Mouse (Mus musculus) gastrocnemius, postnatal 4 days (tissue): ENCODE measurements at regions not wholly inside any gene's neighbourhood (a gene's known extent, or its start where the extent isn't known, plus 50 kb on each side); places are given as distances from the start of the nearest gene placed in this dataset.

Experiments
- DNase-seq, 2 experiments: peaks; one replicate each; pipeline ENCODE4 v3.0.0; 2021 to 2022; ENCODE audit warnings: low spot score in 2 of 2, mixed read lengths in 2 of 2

DNA sequence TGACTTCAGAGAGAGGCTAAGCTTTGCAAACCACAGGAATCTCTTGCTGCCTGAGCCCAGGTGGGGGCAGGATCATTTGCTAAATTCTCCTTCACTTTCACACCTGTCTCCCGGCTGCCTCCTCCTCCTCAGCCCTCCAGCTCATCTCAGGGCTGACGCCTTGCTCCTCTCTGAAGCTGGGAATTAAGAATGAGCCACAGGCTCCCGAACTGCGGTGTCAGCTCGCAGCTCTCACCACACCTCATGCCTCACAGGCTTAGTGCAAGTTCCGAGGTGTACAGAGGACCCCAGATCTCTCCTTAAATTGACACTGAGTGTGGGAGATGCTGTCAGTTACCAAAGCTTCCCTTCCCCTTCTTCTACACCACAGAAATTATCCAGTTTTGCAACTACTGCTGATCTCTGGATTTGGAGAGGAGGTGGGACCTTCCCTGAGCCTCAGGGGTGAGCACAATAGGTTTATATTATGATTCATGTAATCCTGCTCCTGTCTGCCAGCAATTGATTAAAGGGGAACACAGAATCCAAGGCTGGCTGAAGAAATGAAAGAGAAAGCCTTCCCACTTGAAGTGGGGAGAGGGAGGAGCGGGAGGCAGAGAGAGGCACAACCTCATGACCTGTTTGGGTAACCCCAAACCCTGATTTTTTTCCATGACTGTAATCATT lies 456.6 kb upstream of the Tbx3 start:
- no peak for DNase-seq

DNA sequence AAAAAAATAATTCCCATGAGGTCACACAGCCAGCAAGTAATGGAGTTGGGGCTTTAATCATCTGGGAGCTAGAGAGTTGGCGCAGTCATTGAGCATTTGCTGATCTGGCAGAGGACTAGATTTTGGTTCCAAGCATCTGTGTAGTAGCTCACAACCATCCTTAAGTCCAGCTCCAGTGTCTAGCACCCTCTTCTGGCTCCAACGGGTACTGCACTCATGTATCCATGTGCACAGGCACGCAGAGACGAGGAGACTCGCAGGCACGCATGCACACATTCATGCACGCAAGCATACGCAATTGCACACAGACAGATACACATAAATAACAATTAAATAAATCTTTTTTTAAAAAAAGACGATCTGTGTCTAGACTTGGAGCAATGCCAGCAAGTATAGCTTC lies 455.5 kb upstream of the Tbx3 start:
- no peak for DNase-seq

DNA sequence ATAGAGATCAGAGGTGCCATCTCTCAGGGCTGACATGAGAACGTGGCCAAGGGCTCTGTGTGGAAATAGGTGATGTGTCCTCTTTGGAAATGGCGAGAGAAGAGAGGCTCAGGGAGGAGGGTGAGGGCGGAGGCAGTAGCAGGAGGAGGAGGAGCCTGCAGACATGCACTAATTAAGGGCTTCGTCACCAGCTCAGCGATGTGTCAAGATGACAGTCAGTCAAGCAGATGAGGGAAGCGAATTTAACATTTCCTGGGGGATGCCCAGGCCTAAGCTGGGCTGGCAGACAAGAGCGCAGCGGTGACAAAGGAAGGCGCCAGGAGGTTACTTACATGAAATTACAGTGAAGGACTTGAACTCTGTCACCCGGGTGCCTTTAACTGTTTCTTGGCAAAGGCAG lies 455.1 kb upstream of the Tbx3 start:
- DNase-seq, result no peak

DNA sequence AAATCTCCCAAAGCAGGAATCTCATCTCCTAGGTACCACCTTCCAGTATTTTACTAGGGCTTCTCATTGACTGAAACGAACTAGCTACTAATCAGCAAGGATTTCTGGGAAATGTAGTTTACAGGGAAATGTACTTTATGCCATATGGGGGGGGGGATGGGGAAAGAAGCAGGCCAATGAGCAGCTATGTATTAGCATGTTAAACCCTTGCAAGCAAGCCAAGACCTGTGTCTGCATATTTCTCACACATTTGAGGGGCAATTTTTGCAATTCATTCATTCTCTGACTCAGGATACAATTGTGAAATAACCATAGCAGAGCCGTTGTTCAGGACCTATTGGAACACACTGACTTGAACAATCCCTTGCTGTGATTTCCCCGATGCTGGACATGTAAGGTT lies 454.3 kb upstream of the Tbx3 start:
- no peak for DNase-seq

DNA sequence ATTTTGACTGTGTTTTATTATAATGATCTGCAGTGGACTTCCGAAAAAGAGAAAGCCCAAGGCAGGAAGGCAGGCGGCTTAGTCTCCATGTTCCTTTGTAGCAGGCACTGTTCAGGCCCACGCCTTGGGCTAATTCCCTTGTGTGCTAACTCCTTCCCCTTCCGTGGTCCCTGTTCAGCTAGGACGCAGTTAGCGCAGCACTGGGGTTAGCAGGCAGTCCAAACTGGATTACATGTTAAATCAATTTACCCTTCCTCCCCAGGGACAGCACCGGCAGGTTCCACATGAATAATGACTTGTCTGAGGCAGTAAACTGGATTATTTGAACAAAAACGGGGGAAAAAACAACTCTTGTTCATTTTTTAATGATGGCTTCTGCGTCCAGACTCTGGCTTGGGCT lies 453.4 kb upstream of the Tbx3 start:
- DNase-seq, result no peak

DNA sequence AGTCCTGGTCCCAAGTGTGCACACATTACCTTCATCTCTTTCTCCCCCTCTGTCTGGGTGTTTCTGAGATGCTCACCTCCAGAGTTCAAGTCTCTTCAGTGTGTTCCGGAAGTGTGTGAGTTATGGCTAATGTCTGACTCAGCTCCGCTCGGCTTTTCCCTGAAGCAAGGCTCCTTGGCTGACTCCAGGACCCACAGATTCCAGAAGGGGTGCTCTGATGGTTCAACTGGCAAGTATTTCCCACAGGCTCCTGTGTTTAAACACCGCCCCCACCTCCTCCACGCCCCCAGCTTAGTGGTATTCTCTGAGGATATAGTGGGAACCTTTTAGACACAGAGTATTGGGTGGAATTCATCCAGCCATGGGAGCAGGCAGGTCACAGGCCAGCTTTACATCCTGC lies 441.8 kb upstream of the Tbx3 start:
- no peak for DNase-seq

DNA sequence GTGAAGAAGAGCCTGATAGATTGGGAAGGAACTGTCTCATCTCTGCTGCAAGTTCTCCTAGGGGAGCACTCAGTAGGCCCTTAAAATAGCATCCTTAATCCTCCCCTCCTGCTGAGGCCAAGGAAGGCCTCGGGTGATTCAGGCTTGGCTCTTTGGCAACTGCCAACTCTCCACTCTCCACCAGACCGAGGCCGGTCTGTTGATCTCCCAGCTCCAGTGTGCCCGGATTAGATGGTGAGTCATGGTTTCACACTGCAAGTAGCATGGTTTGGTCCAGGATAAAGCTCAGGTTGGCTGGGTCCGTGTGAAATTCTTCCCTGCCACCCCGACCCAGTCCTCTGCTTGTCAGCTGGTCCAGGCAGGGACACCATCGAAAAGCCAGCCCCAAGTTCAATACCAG lies 437.5 kb upstream of the Tbx3 start:
- peak in 1 of 2 experiments; percentile 21 for DNase-seq

DNA sequence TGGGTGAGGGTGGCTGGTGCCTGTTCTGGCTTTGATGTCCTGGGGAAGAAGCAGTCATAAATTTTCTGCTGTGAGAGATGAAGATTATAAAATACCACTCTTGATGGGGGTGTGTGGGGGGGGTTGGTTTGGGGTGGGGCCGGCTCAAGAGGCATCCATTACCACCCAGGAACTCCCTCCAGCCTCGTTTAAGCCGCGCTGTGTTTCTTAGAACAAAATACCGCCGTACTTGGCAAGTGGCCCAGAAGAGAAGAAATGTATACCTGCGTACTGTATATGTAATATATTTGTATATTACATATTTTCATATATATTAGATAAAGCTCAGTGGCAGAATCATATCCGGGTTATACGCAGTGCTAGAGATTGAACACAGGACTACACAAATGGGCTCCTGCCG lies 434.6 kb upstream of the Tbx3 start:
- DNase-seq, result no peak

DNA sequence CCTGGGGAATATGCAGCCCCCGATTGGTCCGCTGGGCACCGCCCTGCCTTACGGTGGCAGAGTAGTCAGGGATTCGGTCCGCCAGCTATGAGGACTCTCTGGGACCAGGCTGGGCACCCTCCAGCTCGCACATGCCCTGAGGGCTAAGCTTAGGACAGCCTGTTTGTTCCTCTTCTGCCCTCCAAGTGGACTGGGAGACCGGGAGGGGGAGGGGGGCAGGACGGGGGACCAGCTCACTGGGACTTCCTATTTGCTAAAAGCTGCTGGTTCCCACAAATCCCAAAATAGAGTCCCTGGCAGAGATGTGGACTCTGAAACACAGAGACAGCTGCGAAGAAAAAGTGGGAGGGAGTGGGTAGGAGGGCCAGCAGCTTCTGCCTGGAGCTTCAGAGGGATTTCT lies 423.6 kb upstream of the Tbx3 start:
- peak in 1 of 2 experiments; percentile 67 for DNase-seq

DNA sequence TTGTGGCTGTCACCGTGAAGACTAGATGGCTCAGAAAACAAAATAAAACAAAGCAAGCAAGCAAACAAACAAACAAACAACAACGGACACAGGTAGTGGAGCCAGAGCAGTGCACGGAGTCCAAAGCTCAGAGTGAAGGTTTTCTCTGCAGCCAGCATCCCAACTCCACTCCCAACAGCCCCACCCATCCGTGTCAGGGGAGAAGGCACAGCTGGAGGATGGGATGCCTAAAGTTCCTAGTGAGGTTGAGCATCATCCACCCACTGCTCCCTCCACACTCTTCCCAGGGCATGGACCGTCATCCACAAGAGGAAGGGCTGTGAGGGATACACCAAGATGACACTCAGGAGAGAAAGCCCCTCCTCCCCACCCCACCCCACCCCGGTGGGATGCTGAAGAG lies 421.8 kb upstream of the Tbx3 start:
- no peak for DNase-seq

DNA sequence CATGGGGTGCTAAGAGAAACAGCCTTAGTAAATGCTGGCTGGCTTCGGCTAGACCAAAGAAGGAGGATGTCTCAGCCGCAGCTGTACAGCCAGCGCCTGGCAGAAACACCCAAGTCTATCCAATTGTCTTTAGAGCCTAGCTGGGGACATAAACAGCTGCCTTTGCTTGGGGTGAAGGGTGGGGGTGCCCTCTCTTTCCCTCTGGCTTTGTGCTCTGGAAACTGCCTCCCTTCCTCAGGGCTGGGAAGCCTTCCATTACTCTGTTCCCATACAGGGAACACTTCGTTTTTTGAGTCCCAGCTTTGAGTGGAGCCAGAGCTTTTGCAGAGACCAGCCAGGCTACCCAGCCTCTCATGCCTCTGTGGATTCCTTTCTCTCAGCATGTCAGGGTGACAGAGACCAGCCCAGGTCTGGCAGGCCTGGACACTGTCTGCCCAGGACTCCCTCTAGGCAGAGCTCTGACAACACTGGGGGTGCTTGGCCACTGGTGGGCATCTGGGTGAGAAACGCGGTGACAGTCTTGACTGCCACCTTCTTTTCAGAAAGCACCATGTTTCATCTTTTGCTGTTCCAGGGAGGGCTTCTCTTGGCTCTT lies 421.2 kb upstream of the Tbx3 start:
- DNase-seq, result no peak

DNA sequence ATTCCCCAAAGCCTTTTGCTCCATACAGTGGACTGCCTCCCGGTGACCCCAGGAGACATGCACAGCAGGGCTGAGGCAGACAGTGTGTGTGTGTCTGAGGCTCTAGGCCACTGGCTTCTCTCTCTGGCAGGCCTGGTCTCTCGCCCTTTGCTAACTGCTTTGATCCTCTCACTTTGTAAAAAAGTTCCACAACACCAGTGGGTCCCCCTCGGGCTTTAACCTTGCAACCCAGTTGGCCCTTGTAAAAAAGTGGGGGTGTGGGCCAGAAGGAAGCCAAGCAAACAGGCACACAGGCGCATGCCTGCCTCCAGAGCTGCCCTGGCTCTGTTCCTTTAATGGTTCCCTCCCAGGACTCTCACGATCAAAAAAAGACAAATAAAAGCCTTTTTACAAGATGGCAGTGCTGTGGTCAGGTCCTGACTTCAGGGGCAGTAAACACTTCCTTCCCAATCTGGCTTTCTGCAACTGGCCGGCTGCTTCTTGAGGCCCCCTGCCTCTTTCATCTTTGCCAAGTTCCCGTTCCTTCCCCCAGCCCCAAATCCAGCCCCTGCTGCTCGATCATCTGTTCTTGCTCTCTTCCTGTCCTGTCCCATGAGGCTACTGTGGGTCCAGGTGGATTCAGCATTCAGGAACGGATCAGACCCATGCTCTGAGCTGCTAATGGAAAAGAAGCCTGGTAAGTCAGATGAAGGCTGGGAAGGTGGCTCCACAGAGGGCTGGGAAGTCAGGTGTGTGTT lies 419.0 kb upstream of the Tbx3 start:
- DNase-seq, result no peak

DNA sequence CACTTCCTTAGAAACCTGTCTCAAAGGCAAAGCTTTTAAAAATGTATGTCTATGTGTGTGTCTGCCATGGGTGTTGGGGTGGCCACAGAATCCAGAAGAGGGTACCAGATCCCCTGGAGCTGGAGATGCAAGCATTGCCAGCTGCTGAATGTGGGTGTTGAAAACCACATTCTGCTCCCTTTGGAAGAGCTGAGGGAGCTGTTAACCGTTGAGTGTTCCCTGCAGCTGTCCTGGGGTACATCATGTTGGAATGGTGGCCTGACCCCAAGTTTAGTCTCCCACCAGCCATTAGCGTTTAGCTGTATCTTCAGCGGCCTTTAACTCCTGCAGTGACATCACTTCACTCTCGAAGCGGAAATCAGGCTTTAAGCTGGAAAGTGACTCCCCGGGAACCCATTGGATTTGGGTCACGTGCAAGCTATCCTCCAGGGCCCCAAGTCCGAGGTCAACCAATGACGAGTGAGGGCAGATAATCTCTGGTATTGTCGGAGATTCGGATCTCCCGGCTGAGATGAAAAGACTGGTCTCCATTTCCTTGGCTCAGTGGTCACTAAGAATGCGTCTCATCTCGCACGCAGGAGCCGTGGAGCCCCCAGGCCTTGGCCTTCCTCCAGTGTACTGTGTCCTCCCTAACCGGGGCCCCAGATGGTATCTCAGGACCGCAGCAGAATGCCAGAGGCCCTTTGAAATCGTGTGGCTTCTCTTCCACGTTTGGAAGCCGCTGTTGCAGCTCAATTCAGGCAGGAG lies 412.9 kb upstream of the Tbx3 start:
- no peak for DNase-seq

DNA sequence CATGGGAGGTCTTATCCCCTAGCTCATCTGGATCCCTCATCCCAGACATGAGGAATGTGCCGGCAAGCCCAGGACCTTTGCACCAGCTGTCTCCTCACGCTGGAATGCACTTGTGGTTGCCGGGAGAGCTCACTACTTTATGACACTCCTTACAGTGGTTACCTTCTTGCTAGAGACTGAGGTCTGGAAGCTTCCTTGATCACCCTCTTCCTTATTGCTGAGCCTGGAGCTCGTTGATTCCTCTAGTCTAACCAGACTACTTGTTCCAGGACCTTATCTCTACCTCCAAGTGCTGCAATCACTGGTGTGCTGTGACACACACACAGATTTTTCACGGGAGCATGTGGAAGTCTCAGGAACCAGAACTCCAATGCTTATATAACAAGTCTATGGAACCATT lies 411.6 kb upstream of the Tbx3 start:
- DNase-seq, result no peak

DNA sequence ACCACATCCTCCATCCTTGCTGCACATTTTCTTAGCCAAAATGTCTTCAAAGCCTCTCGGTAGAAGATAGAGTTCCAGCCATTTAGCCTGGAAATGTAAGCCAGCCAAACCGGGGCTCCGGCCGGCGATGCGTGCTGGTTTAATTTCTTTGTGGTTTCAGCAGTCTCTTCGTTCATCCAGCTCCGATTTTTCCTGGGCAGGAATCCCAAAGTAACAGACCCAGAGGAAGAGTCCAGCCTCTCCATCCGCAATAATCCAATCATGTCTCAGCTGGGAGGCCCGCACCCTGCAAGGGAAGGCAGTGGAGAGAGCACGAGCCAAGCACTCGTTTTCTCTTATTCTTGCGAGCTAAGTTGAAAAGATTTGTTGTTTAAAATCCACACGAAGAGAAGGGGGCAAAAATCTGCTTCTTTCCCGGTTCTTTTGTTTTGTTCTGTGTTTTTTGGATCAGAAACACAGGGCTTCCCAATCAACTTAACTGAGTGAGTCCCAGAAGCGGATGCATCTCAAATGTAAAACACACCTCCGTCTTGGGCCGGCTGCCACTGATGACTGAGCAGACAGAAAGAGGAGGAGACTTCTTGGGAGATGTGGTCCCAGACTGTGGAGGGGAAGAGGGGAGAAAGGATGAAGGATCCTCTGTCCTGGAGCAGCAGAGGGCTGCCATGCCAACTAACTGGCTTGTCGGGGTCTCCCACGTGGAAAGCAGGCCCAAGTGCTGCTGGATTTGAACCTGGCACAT lies 405.1 kb upstream of the Tbx3 start:
- peak; percentile 37 to 67 for DNase-seq

DNA sequence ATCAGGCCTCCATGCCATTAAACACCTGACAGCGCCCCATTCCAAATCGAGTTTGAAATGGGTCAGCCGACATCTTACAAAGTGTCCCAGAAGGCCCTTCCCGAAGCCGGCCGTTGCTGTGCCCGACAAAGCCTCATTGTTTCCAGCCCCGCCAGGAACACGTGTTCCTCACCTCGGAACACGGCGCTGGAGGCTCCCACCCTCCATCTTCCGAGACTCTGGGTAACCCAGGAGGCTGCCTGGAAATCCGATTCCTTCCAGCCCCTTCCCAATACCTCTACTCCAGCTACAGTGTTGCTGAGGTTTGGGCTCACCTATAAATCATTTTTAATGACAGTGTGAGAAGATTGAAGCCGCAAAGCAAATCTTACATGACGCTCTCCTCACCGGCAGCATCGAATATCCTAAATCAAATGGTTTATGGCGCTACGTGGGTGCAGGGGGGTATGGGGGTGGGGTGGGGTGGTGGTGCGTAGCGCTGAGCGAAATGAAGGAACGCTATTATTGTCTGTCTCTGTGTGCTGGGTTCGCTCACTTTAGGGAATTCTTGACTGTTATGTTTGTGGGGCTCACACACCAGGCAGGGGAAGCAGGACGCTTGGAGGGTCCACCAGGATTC lies 399.1 kb upstream of the Tbx3 start:
- DNase-seq, result no peak

DNA sequence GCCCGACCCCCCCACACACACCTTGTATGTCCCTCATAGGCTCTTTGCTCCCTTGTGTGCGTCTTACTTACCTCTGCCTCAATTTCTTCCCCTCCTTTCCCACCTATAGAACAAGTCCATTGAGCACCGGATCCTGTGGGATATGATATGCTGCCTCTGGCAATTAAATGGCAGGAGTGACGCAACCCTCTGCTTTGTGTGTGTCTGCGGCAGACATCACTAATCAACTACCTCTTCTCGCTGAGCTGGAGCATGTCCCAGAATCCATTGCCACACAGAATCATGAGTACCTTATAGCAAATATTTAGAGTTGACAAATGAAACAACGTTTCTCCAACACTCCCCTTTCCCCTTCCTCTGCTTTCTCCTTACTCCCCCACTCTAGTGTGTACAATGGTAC lies 397.3 kb upstream of the Tbx3 start:
- DNase-seq, result no peak

DNA sequence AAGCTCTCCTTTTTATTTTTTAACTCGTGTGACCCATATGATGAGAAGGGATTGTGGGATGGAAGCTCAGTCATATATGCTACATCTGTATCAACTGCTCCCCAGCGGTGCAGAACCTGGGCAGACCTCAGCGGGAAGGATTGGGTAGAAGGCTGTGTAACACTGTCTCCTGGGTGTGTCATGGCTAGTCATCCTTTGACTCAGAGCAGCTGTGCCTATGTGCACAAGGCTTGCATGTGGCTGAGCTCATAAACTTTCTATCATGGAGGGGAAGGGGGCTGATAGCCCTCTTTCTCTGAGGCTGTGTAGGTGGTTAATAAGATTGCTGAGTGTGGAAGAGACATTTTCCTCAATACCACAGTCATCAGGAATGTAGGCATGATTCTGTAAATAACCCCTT lies 396.9 kb upstream of the Tbx3 start:
- DNase-seq, result no peak

DNA sequence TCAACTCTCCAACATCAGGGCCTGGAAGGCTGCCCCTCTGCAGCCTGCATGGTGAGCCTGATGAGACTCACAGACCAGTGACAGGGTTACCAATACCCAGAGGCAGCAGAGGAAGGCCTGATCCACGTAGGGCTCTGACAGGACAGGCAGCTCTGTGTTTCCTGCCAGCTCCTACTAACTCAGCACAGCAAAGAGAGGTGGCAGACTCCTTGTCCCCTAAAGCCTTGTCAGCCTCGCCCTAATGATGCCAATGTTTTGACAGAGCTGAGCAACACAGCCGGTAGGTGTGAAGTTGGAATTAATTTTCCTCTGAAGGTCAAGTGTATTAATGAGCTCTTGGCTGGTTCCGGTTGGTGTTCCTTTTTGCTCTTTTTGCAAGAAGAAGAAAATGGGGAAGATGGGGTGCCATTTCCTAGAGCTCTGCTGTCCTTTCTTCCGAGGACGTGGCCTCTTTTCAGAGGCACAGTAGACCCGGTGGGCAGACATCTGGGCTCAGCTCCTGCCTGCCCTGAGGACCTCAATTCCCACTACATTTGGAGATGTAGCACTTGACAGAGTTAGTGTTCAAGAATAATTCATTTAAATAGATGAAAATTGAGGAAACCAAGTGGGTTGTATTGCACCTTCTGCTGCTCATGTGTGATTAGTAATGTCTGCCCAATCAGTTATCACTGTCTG lies 395.5 kb upstream of the Tbx3 start:
- DNase-seq, result no peak

DNA sequence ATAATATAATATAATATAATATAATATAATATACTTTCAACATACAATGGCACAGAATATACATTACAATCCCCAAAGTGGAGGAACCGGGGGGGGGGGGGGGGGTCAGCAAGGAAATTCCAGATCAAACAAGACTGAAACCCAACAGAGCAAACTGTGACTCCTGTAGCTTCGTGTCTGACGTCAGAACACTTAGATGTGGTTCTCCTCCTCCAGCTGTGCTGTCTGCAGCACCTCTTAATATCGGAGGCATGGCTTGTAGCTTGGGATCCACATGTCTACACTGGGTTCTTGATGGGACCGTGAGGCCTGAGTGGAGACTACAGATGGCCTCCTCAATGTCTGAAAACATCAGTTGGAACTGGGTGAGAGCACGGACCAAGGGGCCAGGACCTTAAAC lies 390.3 kb upstream of the Tbx3 start:
- DNase-seq, result no peak
